Mouse (Mus musculus) 3T3-L1 (cell line): ENCODE measurements around the gene Fam171b.
A peak's percentile ranks its signal among the peaks of the same experiment; 100 is the strongest.

Experiments
- DNase-seq: peaks from one replicate; pipeline ENCODE4 v3.0.0-alpha.2; 2015; ENCODE audit warnings: low read depth, low spot score

Fam171b gene

DNA sequence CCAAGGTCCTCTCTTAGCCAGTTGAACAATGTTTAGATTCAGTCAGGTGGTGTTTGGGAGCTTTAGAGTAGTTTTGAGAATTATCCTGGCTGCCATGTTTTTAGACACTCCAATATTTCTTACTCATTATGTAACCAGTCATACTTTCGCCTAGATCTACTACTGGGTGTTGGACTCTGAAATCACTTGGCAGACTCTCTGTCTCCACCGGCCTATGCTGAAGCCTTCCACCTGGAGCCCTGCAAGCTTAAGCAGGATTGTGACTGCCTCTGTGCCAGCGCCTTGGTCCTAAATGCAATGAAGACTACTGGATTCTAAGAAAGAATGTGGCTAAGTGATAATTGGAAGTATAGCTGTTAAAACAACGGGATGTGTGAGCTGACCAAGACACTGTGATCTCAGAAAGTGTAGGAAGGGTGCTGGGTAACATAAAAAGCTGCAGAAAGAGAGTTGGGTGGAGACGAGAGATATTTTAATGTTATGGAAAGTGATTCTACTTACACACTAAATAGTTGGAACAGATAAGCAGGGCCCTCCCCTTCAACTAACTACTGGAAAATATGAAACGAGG is 71.5 kb downstream of the Fam171b start:
- peak; percentile 1 for DNase-seq

DNA sequence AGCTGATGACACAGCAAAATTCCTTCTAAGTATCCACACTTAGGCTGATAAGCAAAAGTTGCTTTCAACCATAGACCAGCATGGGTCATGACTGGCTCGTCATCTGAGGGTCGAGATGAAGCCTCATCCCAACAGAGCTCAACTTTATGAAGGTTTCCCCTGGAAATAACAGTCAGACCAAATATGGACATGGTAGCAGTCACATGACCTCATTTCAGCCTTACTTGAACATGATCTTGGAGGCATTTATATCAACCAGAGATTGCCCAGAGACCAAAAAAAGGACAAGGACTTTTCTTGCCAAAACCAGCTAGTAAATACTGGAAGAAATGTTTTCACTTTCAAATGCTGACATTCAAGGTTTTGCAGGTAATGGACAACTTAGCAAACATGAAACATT is 81.3 kb downstream of the Fam171b start:
- no peak for DNase-seq

DNA sequence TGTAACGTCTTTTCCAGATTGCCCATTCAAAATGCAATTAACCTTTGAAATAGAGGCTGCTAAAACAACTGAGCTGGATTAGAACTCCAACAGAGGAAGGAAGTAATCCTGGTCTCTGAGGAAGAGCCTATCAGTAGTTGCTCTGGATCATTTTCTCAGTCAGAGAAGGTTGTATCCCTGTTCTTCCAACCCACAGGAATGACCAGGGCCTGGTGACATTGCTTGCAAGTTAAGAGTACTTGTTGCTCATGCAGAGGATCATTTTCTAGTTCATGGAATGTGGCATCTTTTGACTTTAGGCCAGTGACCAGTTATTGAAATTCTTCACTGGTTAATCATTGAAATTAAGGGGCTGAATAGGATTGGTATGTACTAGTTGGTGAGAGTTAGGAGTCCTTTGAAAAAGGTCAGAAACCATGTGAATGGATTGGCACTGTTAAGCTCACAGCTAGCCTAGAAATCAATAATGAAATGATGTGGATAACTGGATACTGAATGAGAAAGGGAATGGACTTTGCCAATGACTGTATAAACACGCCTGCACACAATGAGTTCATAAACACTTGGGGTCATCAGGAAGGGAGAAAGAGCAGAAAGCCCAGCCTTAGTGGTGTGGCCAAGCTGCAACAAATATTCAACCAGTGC is 89.6 kb downstream of the Fam171b start:
- peak; percentile 55 for DNase-seq

DNA sequence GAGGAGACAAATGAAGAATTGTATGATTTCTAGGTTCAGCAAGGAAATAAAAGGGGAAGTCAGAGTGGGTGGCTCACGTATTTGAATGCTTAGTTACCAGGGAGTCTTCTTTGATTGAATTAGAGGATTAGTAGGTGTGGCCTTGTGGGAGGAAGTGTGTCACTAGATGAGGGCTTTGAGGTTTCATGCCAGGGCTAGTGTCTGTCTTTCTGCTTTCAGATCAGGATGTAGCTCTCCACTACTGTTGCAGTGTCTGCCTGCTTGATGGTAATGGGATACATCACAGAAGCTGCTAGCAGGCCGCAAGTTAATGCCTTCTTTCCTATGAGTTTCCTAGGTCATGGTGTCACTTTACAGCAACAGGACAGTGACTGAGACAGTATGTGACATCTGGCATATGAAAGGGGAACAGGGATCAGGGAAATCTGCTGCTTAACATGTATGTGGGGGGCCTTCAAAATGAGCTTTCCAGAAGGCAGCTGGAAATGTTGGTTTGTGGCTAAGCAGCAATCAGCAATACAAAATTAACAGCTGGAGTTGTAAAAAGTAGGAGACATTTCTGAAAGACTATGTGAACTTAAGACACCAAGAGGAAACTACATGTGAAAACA is 117.1 kb downstream of the Fam171b start:
- DNase-seq, result no peak
